In genomic region chr16:29694420-29694959, GRCm38 (mm10) we compare ENCODE assay signal across 18 mouse cellular contexts.
A peak's percentile ranks its signal among the peaks of the same experiment; 100 is the strongest.
DNase-seq lines count a peak whose midpoint lies in the region; ATAC-seq and TF ChIP-seq lines count a peak whose summit lies in the region.
"Had no signal": no experiment of that assay in that cellular context is flagged by ENCODE, and none has a peak within 500 bp of the region (broad histone marks: within the 10 kb centered on the region; RNA-seq: fewer than 3 reads in every experiment).

No protein-coding gene starts in this region.

- H3K36me3 ChIP-seq in forebrain, embryonic 15.5 days = no peaks in the 10 kb centered on the region
- H3K36me3 ChIP-seq in hindbrain, embryonic 11.5 days (ENCODE audit: control insufficient read depth, insufficient read depth, low read length) = no peaks in the 10 kb centered on the region
- no peaks in the 10 kb centered on the region for H3K36me3 ChIP-seq in midbrain, postnatal 0 days (ENCODE audit: insufficient read depth, low read length)
- no peaks in the 10 kb centered on the region for H3K36me3 ChIP-seq in liver, postnatal 0 days (replicated peaks; ENCODE audit: insufficient read depth, low read length)

- no peaks in the 10 kb centered on the region for H3K27me3 ChIP-seq in forebrain, embryonic 15.5 days
- peaks cover 16% of the 10 kb centered on the region for H3K27me3 ChIP-seq in hindbrain, embryonic 11.5 days (ENCODE audit: control insufficient read depth, insufficient read depth, low read length)
- no peaks in the 10 kb centered on the region for H3K27me3 ChIP-seq in midbrain, postnatal 0 days (ENCODE audit: insufficient read depth, low read length)
- no peaks in the 10 kb centered on the region for H3K27me3 ChIP-seq in liver, postnatal 0 days (ENCODE audit: insufficient read depth, low read length)

- no peaks in the 10 kb centered on the region for H3K9me3 ChIP-seq in forebrain, embryonic 15.5 days
- no peaks in the 10 kb centered on the region; the same call in 1 of the 2 replicates for H3K9me3 ChIP-seq in hindbrain, embryonic 11.5 days (ENCODE audit: control insufficient read depth, low read length)
- no peaks in the 10 kb centered on the region for H3K9me3 ChIP-seq in midbrain, postnatal 0 days (ENCODE audit: low read length)
- no peaks in the 10 kb centered on the region for H3K9me3 ChIP-seq in liver, postnatal 0 days (ENCODE audit: low read length)

- H3K9ac ChIP-seq in forebrain, embryonic 15.5 days (replicated peaks) = no peak overlapping the region
- no peak overlapping the region for H3K9ac ChIP-seq in hindbrain, embryonic 11.5 days (ENCODE audit: low read depth, low read length)
- no peak overlapping the region for H3K9ac ChIP-seq in midbrain, postnatal 0 days (replicated peaks; ENCODE audit: low read length, poor library complexity, severe bottlenecking)
- no peak overlapping the region for H3K9ac ChIP-seq in liver, postnatal 0 days (replicated peaks)

- intact Hi-C loops in left cerebral cortex, postnatal 4 days (cut with DNase I) = no loop called here
- intact Hi-C loops in left cerebral cortex, postnatal 10 days (cut with DNase I) = no loop called here

- H3K27ac ChIP-seq in forebrain, embryonic 15.5 days (replicated peaks) = no peak overlapping the region
- H3K27ac ChIP-seq in hindbrain, embryonic 11.5 days (ENCODE audit: low read depth, low read length) = no peak overlapping the region
- no peak overlapping the region for H3K27ac ChIP-seq in midbrain, postnatal 0 days (ENCODE audit: low read depth, low read length)
- no peak overlapping the region for H3K27ac ChIP-seq in liver, postnatal 0 days (ENCODE audit: low read depth)
- H3K27ac ChIP-seq: gastrocnemius, adult 2 months; stomach, postnatal 0 days had no signal

- 74% methylated on average over 9 of the region's 9 CpGs for WGBS in forebrain, embryonic 15.5 days
- WGBS in hindbrain, embryonic 11.5 days = 71% methylated on average over 9 of the region's 9 CpGs
- WGBS in midbrain, postnatal 0 days = 76% methylated on average over 9 of the region's 9 CpGs
- WGBS in liver, postnatal 0 days (ENCODE audit: insufficient replicate concordance) = 67% methylated on average over 9 of the region's 9 CpGs

- no peak for TF ChIP-seq CTCF in midbrain, postnatal 0 days (IDR thresholded peaks at IDR 0.05)
- TF ChIP-seq CTCF in liver, postnatal 0 days (IDR thresholded peaks at IDR 0.05; ENCODE audit: low read depth) = no peak

- ATAC-seq in forebrain, embryonic 15.5 days (replicated peaks) = 0 out of 2 replicates have a peak, but pooled peaks have one; percentile 57
- ATAC-seq in hindbrain, embryonic 11.5 days (ENCODE audit: low FRiP score) = peak; percentile 69
- ATAC-seq in midbrain, postnatal 0 days (ENCODE audit: low FRiP score) = no peak
- no peak for ATAC-seq in liver, postnatal 0 days
- ATAC-seq: CD4-positive, CD25-positive, alpha-beta regulatory T cell, adult 4 months had no signal

- TF ChIP-seq EP300 in liver, postnatal 0 days (IDR thresholded peaks at IDR 0.05; ENCODE audit: low read depth) = no peak

- H3K4me3 ChIP-seq in forebrain, embryonic 15.5 days = no peak overlapping the region
- H3K4me3 ChIP-seq in hindbrain, embryonic 11.5 days (ENCODE audit: low read depth, low read length) = no peak overlapping the region
- H3K4me3 ChIP-seq in midbrain, postnatal 0 days (ENCODE audit: low read depth, low read length) = no peak overlapping the region
- no peak overlapping the region for H3K4me3 ChIP-seq in liver, postnatal 0 days (ENCODE audit: low read depth, low read length)
- H3K4me3 ChIP-seq: gastrocnemius, adult 2 months had no signal

- peak; percentile 38 for DNase-seq in left cerebral cortex, postnatal 4 days
- DNase-seq in left cerebral cortex, postnatal 10 days (ENCODE audit: extremely low spot score in 1 of 2, low spot score in 2 of 2) = no peak
- peak; percentile 33 for DNase-seq in hindbrain, embryonic 11.5 days (ENCODE audit: low spot score)
- DNase-seq in midbrain, postnatal 0 days (ENCODE audit: low spot score) = peak; percentile 61
- DNase-seq in gastrocnemius, adult 8-10 months (ENCODE audit: low spot score in 2 of 2) = no peak
- no peak for DNase-seq in liver, postnatal 0 days
- DNase-seq in right cerebral cortex, postnatal 36 days (ENCODE audit: low spot score in 2 of 2) = no peak
- DNase-seq: adrenal gland, postnatal 10 days; cerebellum, adult 8-10 months; gastrocnemius, adult 2 months; heart, postnatal 10 days; kidney, adult 11 months; kidney, postnatal 25 days; right cerebral cortex, adult 18-20 months; thymus, postnatal 4 days had no signal

- peaks cover 15% of the 10 kb centered on the region for H3K4me1 ChIP-seq in forebrain, embryonic 15.5 days
- H3K4me1 ChIP-seq in hindbrain, embryonic 11.5 days (replicated peaks; ENCODE audit: control insufficient read depth, insufficient read depth, low read length) = no peaks in the 10 kb centered on the region
- H3K4me1 ChIP-seq in midbrain, postnatal 0 days (ENCODE audit: insufficient read depth, low read length) = 0 out of 2 replicates have a peak, but pooled peaks cover 2% of the 10 kb centered on the region
- no peaks in the 10 kb centered on the region for H3K4me1 ChIP-seq in liver, postnatal 0 days (ENCODE audit: insufficient read depth)

- no peak overlapping the region for H3K4me2 ChIP-seq in forebrain, embryonic 15.5 days (replicated peaks)
- no peak overlapping the region for H3K4me2 ChIP-seq in hindbrain, embryonic 11.5 days (replicated peaks; ENCODE audit: low read depth, low read length)
- no peak overlapping the region for H3K4me2 ChIP-seq in midbrain, postnatal 0 days (ENCODE audit: low read depth, low read length, poor library complexity, severe bottlenecking)
- no peak overlapping the region for H3K4me2 ChIP-seq in liver, postnatal 0 days (ENCODE audit: low read depth, low read length)

Comparison
In these comparisons a context has a peak if more than half of its experiments do, and no peak if none do; other contexts are left out.
1. DNase-seq: peak in left cerebral cortex, postnatal 4 days (single experiment), hindbrain, embryonic 11.5 days (single experiment) and midbrain, postnatal 0 days (single experiment); none in left cerebral cortex, postnatal 10 days (0 of 2), gastrocnemius, adult 8-10 months (0 of 2), liver, postnatal 0 days (single experiment) and right cerebral cortex, postnatal 36 days (0 of 2).
2. ATAC-seq: peak in forebrain, embryonic 15.5 days (single experiment) and hindbrain, embryonic 11.5 days (single experiment); none in midbrain, postnatal 0 days (single experiment) and liver, postnatal 0 days (single experiment).